Mouse (Mus musculus) MEL (cell line): ENCODE data around the gene Zzz3.

ENCODE experiments used
- CTCF ChIP-seq, 3 experiments: IDR thresholded peaks in 2 of 3; conservative IDR thresholded peaks in 1 of 3; 2 replicates each; pipeline ENCODE4 v1.5.1; 2011 to 2012; ENCODE audit warnings: low read length in 3 of 3, low read depth in 2 of 3, mild to moderate bottlenecking in 2 of 3, improper control_type of control experiment in 1 of 3, inconsistent platforms in 1 of 3, mixed read lengths in 1 of 3, moderate library complexity in 1 of 3; ENCODE audit not compliant: control insufficient read depth in 1 of 3, insufficient read depth in 1 of 3, poor library complexity in 1 of 3, severe bottlenecking in 1 of 3
- EP300 ChIP-seq, 2 experiments: IDR thresholded peaks; 2 replicates each; pipeline ENCODE4 v1.6.1; 2011; ENCODE audit warnings: improper control_type of control experiment in 2 of 2, low read length in 2 of 2, low read depth in 1 of 2, mild to moderate bottlenecking in 1 of 2
- GATA1 ChIP-seq: IDR thresholded peaks from 2 replicates; pipeline ENCODE4 v1.6.1; 2011; ENCODE audit warnings: low read depth, low read length, improper control_type of control experiment
- JUND ChIP-seq: IDR thresholded peaks from 2 replicates; pipeline ENCODE4 v1.6.1; 2011; ENCODE audit warnings: low read depth, mild to moderate bottlenecking, improper control_type of control experiment, low read length
- MAX ChIP-seq: IDR thresholded peaks from 2 replicates; pipeline ENCODE4 v1.6.1; 2011; ENCODE audit warnings: low read length, improper control_type of control experiment
- MYC ChIP-seq: IDR thresholded peaks from 2 replicates; pipeline ENCODE4 v1.6.1; 2011; ENCODE audit warnings: low read depth, mild to moderate bottlenecking, low read length, improper control_type of control experiment, moderate library complexity
- NELFE ChIP-seq: IDR thresholded peaks from 2 replicates; pipeline ENCODE4 v1.6.1; 2011; ENCODE audit warnings: low read depth, low read length, improper control_type of control experiment
- POLR2A ChIP-seq, 2 experiments: IDR thresholded peaks; 2 replicates each; pipeline ENCODE4 v1.6.1; 2011 to 2012; ENCODE audit warnings: low read length in 2 of 2, mild to moderate bottlenecking in 2 of 2, control low read depth in 1 of 2, improper control_type of control experiment in 1 of 2, low read depth in 1 of 2, moderate library complexity in 1 of 2; ENCODE audit not compliant: control insufficient read depth in 1 of 2, insufficient read depth in 1 of 2, poor library complexity in 1 of 2
- RCOR1 ChIP-seq: IDR thresholded peaks from 2 replicates; pipeline ENCODE4 v1.6.1; 2012; ENCODE audit warnings: low read depth, mild to moderate bottlenecking, inconsistent platforms, low read length, improper control_type of control experiment
- ZC3H11A ChIP-seq: IDR thresholded peaks from 2 replicates; pipeline ENCODE4 v1.6.1; 2012; ENCODE audit warnings: low read depth, mild to moderate bottlenecking, inconsistent platforms, low read length, improper control_type of control experiment
- ZKSCAN1 ChIP-seq: IDR thresholded peaks from 2 replicates; pipeline ENCODE4 v1.6.1; 2012; ENCODE audit warnings: low read depth, mild to moderate bottlenecking, inconsistent platforms, low read length, improper control_type of control experiment, moderate library complexity

- no peak for TF ChIP-seq CTCF (IDR thresholded peaks at IDR 0.05 in 2 of 3, conservative IDR thresholded peaks at IDR 0.05 in 1 of 3; ENCODE audit: control insufficient read depth in 1 of 3, insufficient read depth in 1 of 3, low read depth in 2 of 3, low read length in 3 of 3, poor library complexity in 1 of 3, severe bottlenecking in 1 of 3)
- TF ChIP-seq RCOR1: no peak
- TF ChIP-seq POLR2A (IDR thresholded peaks at IDR 0.05; ENCODE audit: control insufficient read depth in 1 of 2, insufficient read depth in 1 of 2, low read depth in 1 of 2, low read length in 2 of 2, poor library complexity in 1 of 2): no peak
- TF ChIP-seq GATA1: no peak
- TF ChIP-seq MAX: no peak
- TF ChIP-seq EP300 (IDR thresholded peaks at IDR 0.05; ENCODE audit: low read depth in 1 of 2, low read length in 2 of 2): no peak
- no peak for TF ChIP-seq NELFE
- no peak for TF ChIP-seq ZKSCAN1
- TF ChIP-seq MYC: no peak
- no peak for TF ChIP-seq ZC3H11A
- TF ChIP-seq JUND: no peak
Observed at GRCm38 (mm10) chr3:152467312-152467711, 72.0 kb downstream of the Zzz3 start.
